Mouse (Mus musculus): Measurements from ENCODE around the gene Ptpro.
"Not testable (repeated sequence)": the region's sequence is repeated elsewhere in the genome, so short reads cannot be mapped to it uniquely, and the experiment has no call there.

The Ptpro gene

DNA sequence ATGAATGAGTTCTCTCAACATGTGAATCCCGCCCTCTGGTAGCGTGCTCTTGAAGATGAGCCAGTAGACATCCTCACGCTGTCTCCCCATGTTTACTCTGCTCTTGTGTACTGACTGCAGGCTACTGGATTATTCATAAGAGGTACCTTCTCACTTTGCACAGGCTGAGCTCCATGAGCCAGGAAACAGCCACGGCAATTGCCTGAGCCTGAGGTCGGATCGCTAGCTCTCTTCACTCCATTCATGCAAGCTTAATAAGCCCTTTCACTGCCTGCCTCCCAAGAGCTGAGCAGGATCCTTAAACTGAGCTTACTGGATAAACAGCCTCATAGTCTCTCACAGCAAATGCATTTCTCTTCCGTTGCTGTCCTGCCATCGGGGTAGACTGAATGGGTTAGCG lies 220.0 kb downstream of the Ptpro start:
- in situ Hi-C loops (cut with MboI; ENCODE audit: low pct_unique_long_range_greater_than_20kb in 1 of 2, low sequenced_read_pairs in 2 of 2, unreplicated experiment in 1 of 2), result loop anchor here in 1 of 2 experiments (25.0 kb wide), 1 partner anchor 265 kb away; the partner anchor contains the start of gene Strap

DNA sequence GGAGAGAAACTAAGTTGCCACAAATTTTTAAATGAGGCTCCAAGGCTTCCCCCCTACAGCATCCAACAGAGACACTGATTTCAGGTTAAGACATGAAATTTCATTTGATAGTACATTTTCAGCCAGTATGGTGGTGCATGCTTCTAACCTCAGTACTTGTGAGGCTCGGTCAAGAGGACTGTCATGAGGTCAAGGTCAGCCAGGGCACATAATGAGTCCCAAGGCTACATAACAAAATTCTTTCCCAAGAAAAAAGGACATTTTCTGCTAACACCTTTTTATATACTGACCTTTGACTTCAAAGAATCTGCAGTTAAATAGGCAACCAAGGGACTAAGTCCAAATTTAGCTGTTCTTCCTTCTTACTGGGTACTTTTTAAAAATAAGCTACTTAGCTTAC lies 221.3 kb downstream of the Ptpro start:
- in situ Hi-C loops (cut with MboI; ENCODE audit: low pct_unique_long_range_greater_than_20kb in 1 of 2, low sequenced_read_pairs in 2 of 2, unreplicated experiment in 1 of 2), result loop anchor here in 1 of 2 experiments (25.0 kb wide), 1 partner anchor 264 kb away; the partner anchor contains the start of gene Strap

DNA sequence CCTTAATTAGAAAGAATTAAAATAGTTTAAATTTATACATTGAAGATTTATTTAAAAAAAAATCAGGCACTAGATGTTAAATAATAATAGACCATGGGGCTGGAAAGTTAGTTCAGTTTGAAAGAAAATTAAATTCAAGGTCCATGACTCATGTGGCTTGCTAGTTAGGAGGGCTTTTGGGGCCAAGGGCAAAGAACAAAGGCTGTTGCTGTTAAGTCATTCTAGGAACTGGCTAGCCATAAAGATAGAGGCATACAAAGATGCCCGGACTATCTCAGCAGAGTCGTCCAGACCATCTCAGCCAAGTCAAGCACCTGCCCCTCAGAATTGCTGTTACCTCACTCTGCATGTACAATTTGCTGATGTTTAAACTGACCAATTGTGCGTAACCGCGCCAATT lies 223.6 kb downstream of the Ptpro start:
- in situ Hi-C loops (cut with MboI; ENCODE audit: low pct_unique_long_range_greater_than_20kb in 1 of 2, low sequenced_read_pairs in 2 of 2, unreplicated experiment in 1 of 2), result not testable (repeated sequence)

DNA sequence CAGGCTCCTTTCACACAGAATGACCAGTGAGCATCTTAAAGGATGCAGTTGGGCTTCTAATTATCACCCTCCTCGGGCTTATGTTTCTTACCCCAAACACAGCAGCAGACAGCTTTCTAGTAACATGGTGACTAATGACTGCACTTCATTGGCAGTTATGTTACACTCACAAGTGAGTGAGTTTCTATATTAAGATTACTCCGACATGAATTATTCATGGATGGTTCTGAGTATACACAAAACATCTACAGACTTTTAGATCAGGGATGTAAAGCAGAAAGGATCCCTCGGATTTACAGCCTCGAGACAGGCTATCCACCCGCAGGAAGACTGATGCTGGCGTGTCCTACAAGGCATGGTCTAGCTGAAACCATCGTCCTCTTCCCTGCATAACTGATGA lies 230.8 kb downstream of the Ptpro start:
- in situ Hi-C loops (cut with MboI; ENCODE audit: low pct_unique_long_range_greater_than_20kb in 1 of 2, low sequenced_read_pairs in 2 of 2, unreplicated experiment in 1 of 2), result no loop called here

DNA sequence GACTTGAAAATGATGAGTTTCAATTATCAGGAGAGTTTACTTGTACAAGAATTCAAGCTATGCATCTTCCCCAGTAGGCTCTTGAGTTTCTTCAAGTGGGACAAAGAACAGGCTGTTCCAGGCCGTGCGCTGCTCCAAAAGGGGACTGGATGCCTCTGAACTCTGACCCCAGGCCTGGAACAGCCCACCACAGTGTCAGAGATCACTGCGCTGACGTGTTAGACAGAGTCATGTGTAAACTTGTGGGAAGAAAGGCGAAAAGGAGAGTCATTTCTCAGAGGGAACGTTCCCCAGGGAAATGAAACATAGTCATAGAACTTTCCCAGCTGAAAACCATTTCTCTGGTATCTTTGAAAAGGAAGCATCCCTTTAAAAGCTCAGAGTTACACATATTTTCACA lies 235.3 kb downstream of the Ptpro start:
- in situ Hi-C loops (cut with MboI; ENCODE audit: low pct_unique_long_range_greater_than_20kb in 1 of 2, low sequenced_read_pairs in 2 of 2, unreplicated experiment in 1 of 2), result no loop called here

DNA sequence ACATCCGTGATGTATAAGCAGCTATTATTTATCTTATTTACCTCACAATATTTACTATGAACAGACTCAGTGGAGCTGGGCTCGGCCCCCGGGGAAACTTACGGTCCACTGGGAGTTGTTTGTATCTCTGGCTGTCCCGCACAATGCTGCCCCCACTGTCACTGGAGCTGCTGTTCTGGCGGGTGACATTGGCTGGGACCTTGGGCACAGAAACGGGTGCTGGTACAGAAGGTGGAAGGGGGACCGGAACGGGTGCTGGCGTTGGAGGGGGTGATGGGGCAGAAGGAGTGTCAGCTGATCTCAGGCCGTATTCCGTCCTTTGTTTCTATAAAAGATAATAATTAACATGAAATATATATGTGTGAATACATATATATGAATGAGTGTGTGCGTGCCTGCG lies 238.0 kb downstream of the Ptpro start:
- in situ Hi-C loops (cut with MboI; ENCODE audit: low pct_unique_long_range_greater_than_20kb in 1 of 2, low sequenced_read_pairs in 2 of 2, unreplicated experiment in 1 of 2), result no loop called here

GRCm38 (mm10) chr6:137491659-137492058 lies 239.5 kb downstream of the Ptpro start:
- in situ Hi-C loops (cut with MboI; ENCODE audit: low pct_unique_long_range_greater_than_20kb in 1 of 2, low sequenced_read_pairs in 2 of 2, unreplicated experiment in 1 of 2), result no loop called here

GRCm38 (mm10) chr6:137492582-137492981 lies 240.5 kb downstream of the Ptpro start:
- in situ Hi-C loops (cut with MboI; ENCODE audit: low pct_unique_long_range_greater_than_20kb in 1 of 2, low sequenced_read_pairs in 2 of 2, unreplicated experiment in 1 of 2), result no loop called here

- in situ Hi-C loops (cut with MboI; ENCODE audit: low pct_unique_long_range_greater_than_20kb in 1 of 2, low sequenced_read_pairs in 2 of 2, unreplicated experiment in 1 of 2), result no loop called here
These were observed 241.4 kb downstream of the Ptpro start for GRCm38 (mm10) chr6:137493211-137494135.

GRCm38 (mm10) chr6:137494136-137494475 lies 242.0 kb downstream of the Ptpro start:
- in situ Hi-C loops (cut with MboI; ENCODE audit: low pct_unique_long_range_greater_than_20kb in 1 of 2, low sequenced_read_pairs in 2 of 2, unreplicated experiment in 1 of 2), result no loop called here

DNA sequence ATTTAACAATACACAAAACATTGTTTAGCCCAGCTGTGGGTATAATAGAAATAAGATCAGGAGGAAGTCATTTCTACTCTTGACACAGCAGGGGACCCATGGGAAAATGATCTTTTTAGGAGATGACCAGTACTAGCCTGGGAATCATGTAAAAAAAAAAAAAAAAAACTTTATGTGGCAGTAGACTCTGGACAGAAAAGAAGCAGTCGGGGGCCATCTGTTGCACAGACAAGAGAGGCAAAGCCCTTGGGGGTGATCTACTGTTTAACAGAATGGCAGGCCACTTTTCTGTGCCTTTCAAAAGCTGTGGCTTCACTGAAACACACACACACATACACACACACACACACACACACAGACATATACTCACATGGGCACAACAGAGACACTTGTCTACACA lies 242.7 kb downstream of the Ptpro start:
- in situ Hi-C loops (cut with MboI; ENCODE audit: low pct_unique_long_range_greater_than_20kb in 1 of 2, low sequenced_read_pairs in 2 of 2, unreplicated experiment in 1 of 2), result no loop called here

DNA sequence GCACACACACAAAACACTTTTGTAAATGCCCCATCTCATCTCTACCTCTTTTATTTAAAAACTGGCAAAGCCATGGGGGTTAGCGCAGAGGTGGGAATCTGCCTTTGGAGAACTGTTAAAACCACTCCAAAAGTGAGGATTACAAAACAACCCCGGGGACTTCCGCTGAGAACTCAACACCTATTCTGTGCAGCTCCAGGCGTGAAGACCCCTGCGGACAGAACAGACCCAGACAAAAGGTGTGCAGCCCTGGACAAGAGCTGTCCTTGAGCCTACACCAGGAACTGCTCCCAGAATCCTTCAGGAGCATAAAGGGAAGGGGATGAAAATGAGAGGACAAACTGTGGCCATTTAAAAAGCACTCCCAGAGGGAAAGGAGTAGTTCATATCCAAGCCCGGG lies 243.1 kb downstream of the Ptpro start:
- in situ Hi-C loops (cut with MboI; ENCODE audit: low pct_unique_long_range_greater_than_20kb in 1 of 2, low sequenced_read_pairs in 2 of 2, unreplicated experiment in 1 of 2), result no loop called here

- in situ Hi-C loops (cut with MboI; ENCODE audit: low pct_unique_long_range_greater_than_20kb in 1 of 2, low sequenced_read_pairs in 2 of 2, unreplicated experiment in 1 of 2), result no loop called here
These were observed 244.4 kb downstream of the Ptpro start for GRCm38 (mm10) chr6:137496562-137496961.

GRCm38 (mm10) chr6:137497208-137497835 lies 245.2 kb downstream of the Ptpro start:
- in situ Hi-C loops (cut with MboI; ENCODE audit: low pct_unique_long_range_greater_than_20kb in 1 of 2, low sequenced_read_pairs in 2 of 2, unreplicated experiment in 1 of 2), result no loop called here

- in situ Hi-C loops (cut with MboI; ENCODE audit: low pct_unique_long_range_greater_than_20kb in 1 of 2, low sequenced_read_pairs in 2 of 2, unreplicated experiment in 1 of 2), result no loop called here
These were observed 246.7 kb downstream of the Ptpro start for GRCm38 (mm10) chr6:137498781-137499180.

DNA sequence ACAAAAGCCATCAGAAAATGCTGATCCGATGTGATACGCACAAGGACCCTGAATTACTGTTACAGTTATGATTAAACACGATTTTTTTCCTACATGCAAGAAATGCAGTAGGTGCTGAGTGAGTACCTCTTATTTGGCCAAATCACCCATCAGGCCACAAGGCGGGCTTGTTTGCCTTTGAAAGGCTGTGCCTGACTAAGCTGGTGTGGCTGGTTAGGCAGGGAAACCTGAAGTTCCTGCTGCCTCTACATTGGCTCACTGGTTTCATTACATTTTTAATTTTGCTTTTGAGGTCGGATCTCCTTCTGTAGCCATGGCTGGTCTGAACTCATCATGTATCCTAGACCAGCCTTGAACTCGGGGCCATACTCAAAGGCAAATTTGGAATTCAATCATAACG lies 250.9 kb downstream of the Ptpro start:
- in situ Hi-C loops (cut with MboI; ENCODE audit: low pct_unique_long_range_greater_than_20kb in 1 of 2, low sequenced_read_pairs in 2 of 2, unreplicated experiment in 1 of 2), result no loop called here

DNA sequence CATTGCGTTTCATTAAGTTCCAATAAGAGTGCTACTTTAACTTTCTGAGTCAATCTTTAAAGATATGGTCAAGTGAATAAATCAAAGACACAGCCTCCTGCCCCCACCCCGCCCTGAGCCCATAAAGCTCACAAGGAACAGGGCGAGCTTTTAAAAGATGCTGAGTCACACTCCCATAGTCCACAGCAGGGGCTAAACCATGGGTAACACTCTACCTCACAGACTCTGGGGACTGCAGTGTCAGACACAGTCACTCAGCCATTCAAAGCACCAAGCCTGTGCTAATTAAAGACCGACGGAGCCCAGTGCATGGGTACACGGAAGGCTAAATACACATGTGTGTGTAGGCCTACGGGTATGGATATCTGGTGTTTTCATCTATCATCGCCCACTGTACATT lies 251.3 kb downstream of the Ptpro start:
- in situ Hi-C loops (cut with MboI; ENCODE audit: low pct_unique_long_range_greater_than_20kb in 1 of 2, low sequenced_read_pairs in 2 of 2, unreplicated experiment in 1 of 2), result no loop called here

- in situ Hi-C loops (cut with MboI; ENCODE audit: low pct_unique_long_range_greater_than_20kb in 1 of 2, low sequenced_read_pairs in 2 of 2, unreplicated experiment in 1 of 2), result no loop called here
These were observed 251.9 kb downstream of the Ptpro start for GRCm38 (mm10) chr6:137504052-137504451.

DNA sequence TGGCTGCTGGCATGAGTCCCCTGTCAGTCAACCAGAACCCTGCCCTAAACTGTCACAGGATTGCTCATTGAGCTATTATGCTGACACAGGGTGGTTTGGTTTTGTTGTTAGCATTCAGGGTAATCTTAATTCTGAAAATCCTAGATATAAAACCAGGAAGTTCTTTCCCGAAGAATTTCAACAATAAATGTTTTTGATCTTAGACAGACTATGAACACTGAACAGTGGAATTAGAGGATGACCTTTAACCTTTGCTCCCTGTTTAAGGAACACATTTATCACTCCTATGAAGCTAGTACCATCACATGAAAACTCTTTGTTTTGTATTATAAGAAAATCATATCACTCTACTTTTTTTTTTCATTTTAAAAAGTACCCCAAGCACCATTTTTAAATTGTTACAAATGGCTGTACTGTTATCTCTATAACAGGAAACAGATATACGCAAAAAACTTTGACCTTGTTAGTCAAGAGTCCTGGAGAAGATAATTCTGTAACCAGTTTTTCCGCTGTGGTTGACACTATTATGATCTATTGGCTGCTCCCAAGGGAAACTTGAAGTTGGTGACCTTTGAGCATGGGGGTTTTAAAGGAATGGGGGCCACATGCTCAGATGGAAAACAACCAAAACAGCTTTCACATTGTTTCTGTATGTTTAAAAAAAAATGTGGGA lies 253.6 kb downstream of the Ptpro start:
- in situ Hi-C loops (cut with MboI; ENCODE audit: low pct_unique_long_range_greater_than_20kb in 1 of 2, low sequenced_read_pairs in 2 of 2, unreplicated experiment in 1 of 2), result no loop called here
